Mouse (Mus musculus): Measurements from ENCODE around the gene Pabpc6.
A peak's percentile ranks its signal among the peaks of the same experiment; 100 is the strongest.

Pabpc6 gene

DNA sequence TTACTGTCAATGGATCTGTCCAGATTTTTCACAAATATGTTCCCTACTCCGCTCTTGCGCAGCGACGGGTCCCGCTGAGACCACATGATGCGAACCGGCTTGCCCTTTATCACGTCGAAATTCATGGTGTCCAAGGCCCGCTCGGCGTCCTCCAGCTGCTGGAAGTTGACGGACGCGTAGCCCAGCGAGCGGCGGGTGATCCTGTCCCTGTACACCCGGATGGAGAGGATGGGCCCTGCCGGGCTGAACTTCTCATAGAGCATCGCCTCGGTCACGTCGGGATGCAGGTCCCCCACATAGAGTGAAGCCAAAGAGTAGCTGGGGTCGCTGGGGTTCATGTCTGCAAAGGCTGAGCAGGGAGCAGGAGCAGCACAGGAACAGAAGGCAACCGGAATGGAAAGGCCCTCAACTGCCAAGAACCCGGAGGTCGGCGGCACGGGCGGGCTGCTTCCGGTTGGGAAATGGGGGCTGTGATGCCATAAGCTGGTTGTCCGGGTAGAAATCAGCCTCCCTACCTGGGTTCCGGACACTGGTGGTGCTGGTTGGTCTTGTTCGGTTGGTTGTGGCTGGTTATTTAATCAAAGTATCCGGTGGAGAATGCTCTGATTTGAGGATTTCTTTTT, at the start of gene Pabpc6:
Pabpc6 (minus strand) TSS at position 435 of the 623 bp plus-strand sequence.
- no peak for DNase-seq

DNA sequence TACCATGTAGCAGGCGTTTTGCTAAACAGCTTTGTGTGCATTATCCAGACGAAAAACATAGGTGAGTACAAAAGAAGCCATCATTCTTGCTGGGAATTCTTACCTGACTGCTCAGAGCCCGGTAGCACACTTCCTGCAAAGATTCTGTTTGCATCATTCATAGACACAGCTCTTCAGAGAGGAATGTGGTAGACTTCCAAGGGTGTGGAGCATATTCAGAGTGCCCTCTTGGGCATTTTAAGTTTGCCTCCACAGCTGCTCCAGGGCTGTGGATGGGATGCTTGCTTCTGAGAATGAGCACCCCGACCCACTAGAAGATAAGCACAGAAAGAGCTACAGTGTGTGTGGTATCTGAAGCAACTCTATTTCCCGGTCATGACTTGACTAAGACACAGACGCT, 41.4 kb upstream of the Pabpc6 start:
- DNase-seq = no peak

DNA sequence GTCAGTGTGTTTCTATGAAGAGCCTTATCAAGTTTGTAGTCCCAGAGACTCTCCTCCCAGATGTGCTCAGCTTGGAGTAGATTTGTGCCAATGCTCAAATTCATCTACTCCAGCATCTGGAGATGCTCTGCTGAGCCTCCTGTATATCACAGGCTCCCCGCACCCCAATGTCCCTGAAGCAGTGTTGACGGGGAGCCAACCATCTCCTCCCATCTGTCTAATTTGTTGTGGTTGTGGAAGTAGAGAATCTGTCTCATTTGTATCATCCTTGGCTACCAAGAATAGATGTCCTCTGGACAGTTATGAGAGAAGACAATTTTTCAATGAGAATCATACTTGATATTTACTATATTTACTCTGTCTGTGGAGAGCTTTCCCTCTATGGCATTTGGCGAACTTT, 39.4 kb upstream of the Pabpc6 start:
- no peak for DNase-seq

DNA sequence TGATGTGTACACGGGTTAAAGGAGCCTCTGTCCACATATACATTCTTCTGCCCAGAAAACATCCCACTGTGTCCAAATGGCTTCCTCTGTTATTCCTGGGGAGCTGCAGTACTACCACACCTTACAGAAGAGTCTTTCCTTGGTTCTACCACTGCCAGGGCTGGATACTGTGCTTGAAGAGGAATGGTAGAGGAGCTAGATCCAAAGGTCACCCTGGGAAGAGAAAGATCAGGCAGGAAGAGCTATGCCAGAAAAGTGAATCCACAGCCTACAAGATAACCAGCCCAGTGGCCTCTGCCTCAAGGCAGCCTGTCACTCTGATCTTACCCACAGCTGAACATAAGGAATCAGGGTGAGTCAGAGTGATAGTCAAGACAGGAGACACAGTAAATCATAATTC, 37.8 kb upstream of the Pabpc6 start:
- no peak for DNase-seq

DNA sequence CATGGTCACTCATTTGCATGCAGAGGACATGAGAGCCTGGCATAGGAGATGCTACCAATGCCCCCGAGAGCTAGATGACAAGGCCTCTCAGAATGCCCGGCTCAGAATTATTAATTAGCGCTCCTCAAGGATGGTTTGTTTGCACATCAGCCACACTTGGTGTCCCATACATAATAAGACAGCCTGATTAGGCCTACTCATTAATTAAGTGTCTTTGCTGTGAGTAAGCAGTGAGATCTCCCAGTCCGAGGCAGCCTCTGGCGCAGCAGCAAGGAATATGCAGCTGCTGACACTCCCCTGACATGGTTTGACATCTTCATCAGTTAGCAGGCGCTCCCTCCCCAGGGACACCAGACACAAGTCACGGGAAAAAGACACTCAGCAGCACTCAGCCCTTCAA, 28.2 kb upstream of the Pabpc6 start:
- DNase-seq = no peak

DNA sequence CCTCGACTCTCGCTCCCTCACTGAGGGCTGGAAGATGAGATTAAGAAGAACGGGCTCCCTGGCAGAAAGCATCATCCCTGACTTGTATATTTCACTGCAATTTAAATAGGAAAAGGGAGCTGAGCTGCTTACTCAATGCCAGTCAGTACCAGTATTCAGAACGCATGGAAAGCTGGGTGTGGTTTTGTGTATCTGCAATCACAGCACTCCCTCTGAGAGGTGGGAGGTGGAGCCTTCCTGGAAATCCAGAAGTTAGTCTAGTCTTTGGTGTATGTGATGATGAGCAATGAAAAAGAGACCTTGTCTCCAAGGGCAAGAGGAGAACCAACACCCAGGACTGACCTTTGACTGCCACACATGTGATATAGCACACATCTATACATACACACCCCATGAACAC, 21.7 kb upstream of the Pabpc6 start:
- DNase-seq = no peak

DNA sequence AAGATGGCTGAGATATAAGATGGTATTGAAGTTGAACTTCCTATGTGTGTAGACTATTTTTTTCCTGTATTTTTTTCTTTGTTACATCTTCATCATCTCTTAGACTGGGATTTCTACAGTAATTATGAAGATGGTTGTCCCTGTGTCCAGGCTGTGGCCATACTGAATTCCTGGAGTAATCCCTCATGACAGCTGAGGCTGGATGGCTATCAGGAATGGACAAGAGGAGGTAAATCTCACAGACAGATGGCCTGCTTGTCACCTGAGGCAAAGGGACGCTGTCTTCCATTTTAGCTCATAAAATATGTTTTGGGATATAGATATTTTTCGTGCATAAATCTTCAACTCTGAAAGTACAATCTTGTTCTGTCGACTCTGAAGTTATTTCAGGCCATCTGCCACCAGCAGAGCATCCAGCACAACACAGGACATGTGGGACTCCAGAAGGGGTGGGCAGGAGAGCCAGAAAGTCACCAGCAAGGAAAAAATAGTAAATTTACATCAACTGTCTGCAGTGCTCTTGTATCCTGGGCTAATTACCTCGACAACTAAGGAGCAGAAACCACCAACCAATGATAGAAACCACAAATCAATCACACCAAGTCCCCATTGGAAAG, 14.1 kb upstream of the Pabpc6 start:
- no peak for DNase-seq

DNA sequence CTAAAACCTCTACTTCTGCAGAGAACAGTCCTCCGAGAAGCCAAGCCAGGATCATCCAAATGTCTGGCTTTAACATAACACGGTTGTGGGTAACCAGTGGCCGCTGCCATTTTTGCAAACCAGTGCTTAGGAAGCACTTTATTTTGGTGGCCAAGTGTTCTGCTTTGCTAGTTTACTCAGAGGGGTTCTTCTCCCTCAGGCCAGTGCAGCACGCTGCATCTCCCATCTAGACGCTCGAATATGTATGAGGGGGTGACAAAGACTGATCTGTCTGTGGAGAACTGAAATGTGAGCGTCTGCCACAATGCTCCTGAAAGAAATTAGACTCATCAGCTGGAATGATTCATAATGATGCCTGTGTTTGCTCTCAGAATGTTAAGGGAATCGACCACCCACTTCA, 11.2 kb upstream of the Pabpc6 start:
- DNase-seq = no peak

DNA sequence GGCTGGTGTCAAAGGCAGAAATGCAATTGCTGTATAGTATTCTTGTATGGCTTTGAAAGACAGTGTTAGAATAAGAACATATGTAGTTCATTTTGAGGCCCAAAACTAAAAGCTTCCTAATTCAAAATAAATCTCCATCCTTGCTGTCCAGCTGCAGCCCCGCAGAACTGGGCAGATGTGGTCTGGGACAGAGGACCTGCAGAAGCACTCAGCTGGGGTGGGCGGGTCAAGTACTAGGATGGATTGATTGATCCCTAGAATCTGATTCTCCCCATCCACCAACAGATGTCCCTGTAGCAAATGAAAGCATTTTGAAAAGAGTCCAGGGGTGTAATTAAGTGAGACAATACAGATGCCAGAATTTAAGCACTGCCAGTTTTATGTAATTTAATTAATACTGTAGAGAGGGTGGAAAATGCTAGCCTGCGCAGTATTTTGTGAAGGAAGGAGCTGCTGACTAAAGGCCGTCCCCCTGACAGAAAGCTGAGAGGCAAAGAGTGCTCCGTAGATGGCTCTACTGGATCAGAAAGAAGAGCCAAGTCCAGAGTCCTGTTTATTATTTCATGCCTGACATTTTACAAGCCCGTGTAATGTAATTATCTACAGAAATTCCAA, 5.8 kb upstream of the Pabpc6 start:
- peak; percentile 14 for DNase-seq

DNA sequence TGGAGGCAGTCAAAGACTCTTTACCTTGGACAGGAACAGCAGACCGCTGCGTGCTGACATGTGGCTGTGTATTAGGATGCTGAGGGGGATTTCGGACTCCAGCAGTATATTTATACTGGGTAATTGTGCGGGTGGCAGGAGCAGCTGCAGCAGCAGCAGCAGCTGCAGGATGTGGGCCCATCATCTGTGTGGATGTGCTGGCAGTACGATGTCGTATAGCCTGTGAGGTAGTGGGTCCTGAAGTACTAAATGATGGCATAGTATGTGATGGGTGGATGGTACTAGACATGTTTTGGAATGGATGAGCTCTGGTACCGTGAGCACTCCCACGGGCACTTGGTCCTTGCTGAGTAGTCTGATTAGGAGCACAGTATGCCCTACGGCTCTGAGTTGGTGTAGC, 1.6 kb downstream of the Pabpc6 start:
- no peak for DNase-seq

DNA sequence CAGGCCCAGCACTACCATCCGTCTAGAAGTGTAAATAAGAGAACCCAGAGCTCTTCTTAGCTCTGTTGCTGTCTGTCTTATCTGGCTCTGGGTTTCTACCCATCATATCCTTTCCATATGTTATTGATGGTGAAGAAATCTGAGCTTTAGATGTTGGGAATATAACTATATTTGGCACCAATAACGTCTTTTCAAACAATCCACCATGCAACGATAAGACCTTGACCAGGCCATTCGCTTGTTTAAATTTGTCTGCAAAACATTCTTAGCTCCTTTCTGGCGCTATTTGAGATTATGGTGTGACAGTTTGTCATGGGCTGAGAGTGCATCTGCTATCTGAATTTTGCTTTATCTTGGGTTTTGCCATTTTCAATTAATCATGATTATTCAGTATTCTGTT, 10.9 kb downstream of the Pabpc6 start:
- DNase-seq = no peak

DNA sequence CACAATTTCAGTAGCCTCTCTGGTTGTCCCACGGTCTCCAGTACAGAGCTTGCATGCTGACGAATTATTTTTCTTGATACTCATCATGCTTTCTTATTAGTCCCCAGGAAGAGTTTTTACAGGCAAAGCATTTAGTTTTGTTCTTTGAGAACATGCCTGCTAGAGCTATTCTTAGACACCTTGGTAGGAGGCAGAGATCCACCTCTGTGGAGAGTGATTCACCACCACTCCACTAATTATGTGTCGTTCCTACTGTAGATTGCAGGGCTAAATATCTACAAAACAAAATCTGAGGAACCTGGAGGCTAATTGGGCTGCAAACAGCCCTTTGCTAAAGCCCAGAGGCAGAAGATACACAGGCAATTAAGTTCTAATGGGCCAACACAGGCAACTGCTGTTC, 15.4 kb downstream of the Pabpc6 start:
- DNase-seq = no peak

DNA sequence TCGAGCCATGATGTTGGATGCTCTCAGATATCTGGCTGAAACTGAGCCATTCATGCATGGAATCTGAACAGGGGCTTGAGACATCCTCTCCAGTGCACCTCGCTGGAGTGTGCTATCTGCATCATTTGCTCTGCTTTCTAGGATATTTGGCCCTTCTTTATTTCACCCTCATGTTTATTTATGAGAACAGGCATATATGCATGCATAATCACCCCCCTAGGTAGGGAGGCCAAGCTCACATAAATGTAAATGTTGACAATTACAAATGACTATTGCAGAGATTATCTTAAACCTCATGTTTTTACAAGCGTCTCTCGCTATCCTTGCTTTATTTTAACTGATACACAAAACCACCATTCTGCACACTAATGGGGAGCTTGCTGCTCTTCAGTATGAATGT, 21.9 kb downstream of the Pabpc6 start:
- DNase-seq = no peak

DNA sequence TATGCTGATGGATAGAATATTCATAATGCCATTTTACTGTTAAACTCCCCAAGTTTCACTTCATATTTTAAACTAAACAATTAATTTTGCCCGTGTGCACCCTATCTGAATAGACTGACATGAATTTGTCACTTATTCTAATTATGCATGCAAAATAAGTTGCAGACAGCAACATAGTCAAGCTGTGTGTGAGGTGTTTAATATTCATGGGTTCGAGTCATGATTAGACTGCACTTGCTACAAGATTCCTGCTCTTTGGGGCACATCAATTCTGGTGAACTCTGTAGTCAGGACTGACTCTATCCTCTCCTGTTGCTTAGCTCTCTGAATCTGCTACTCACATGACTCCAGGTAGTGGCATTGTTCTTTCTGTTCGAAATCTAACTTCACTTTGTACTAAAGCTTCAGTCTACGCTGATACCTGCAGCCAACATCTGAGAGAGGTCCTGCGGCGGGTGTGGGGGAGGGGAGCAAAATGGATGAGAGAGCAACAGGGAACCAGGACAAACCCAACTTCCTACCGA, 25.8 kb downstream of the Pabpc6 start:
- no peak for DNase-seq

DNA sequence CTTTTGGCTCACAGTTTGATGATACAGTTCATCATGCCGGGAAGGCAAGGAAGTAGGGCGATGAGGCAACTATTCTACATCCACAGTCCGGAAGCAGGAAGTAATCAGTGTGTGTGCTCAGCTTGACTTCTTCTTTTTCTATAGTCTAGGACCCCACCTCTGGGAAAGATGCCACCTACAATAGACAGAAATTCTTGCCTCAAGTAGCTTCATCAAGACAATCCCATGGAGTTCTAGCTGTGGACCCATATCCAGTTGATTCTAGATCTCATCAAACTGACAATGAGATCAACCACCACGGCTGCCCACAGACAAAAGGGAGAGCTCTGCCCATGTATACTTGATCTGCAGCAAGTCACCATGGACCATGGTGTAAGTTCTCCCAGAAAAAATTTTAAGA, 32.5 kb downstream of the Pabpc6 start:
- no peak for DNase-seq

DNA sequence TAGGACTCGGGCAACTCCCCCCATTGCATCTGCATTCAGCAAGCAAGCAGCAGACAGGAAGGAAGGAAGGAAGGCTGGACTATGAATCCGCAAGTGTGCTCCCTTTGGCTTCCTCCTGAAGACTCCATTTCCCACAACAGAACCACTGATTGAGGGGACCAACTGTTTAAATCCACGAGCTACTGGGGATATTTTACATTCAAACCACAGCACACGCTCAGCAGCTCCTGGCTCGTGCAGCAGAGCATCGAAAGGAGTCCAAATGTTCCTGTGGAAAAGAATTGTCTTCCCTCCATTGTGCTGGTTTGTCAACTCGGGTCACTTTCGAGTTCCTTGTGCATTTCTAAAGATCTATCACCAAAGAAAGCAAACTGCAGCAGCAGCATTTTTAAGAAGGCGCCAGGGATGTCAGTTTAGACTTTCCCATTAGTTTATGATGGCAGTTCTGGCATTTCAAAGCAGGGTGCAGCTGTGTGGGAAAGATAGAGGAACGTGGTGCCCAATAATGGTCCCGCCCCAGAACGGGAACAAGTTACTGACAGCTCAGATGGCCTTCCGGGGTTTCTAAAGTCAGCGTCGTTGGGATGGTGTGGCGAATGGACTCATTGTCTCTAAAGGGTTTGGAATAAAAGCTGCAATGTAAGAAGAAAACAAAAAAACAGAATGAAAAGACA, 36.8 kb downstream of the Pabpc6 start:
- no peak for DNase-seq

DNA sequence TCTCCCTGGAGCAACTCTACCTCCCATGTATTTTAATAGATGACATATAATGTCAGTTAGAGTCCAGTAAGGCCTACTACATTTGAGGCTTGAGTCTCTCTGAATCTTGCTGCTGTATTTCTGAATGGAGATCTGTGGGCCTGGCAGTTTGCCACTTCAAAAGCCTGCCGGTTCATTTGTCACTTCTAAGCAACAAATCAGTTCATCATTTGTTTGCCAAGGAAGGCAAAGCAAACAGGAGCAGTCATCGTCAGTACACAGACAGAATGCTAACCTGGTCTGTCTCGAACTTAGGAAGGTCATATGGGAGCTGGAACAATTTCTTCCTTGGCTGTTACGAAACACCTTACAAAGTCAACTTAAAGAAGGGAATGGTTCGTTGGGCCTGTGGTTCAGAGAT, 37.4 kb downstream of the Pabpc6 start:
- peak; percentile 9 for DNase-seq

DNA sequence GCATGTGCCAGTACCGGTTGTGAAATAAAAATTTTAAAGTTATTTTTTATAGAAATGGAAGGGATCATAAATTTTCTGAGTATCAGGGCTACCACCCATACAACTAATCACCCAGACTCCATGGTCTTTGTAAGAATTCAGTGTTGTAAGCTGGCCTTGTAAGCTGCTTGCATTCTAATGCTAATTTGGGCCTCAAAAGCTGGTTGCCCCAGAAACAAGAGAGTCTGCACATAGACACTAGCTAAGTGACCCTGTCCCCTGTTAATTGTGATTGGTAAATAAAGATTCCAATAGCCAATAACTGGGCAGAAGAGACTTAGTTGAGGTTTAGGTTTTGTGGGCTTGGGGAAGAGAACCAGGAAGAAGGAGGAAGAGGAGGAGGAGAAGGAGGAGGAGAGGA, 38.4 kb downstream of the Pabpc6 start:
- DNase-seq = no peak

DNA sequence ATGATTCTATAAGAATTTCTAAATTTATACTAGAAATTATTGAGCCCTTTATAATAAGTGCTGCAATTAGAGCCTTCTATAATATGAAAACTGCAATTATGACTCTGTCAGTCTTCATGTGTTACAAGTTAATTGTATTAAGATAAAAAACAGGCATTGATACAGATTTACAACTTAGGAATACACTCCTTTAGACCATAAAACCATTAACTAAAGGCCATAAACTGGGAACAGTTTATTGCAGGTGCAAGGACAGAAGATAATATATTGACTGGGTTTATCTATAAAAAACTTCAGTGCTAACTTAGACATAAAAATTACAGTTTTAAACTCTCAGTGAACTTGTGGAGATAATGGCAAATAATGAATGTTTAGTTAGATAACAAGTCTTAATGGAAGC, 42.5 kb downstream of the Pabpc6 start:
- no peak for DNase-seq

Measured in kidney, postnatal 10 days (tissue).